Comparison of ENCODE assay signal across 19 mouse cellular contexts in the genomic region with DNA sequence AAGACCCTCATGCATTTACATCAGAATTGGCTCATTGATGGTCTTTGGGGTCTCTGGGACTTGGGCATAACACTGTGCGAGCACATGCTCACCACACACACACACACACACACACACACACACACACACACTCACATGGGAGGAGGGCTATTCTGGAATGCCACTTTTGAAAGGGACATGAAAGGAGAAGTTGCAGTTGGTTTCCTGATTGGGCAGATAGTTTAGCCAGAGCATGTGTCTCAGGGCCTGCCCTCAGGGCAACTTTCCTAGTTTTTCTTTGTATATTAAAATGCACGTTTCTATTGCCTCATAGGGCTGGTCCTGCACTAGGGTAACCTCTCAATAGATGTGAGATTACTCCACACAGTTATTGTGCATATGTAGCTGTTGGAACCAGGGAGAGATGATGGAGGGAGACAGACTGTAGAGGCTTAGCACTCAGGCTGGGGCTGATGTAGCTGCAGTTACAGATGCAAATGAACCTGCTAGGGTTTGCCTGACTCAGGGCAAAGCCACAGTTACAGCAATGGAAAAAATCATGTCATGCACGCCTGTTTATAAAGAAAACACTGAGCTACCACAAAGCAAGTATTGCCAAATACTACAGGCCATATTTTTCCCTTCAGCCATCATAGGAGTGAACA.
DNase-seq lines count a peak whose midpoint lies in the region; ATAC-seq and TF ChIP-seq lines count a peak whose summit lies in the region.
"Had no signal": no experiment of that assay in that cellular context is flagged by ENCODE, and none has a peak within 500 bp of the region (broad histone marks: within the 10 kb centered on the region; RNA-seq: fewer than 3 reads in every experiment).

No protein-coding gene starts in this region.

- ATAC-seq in embryonic facial prominence, embryonic 13.5 days (ENCODE audit: insufficient number of reproducible peaks, insufficient read depth, low FRiP score, low TSS enrichment, low read depth): no peak
- peak; percentile 23; the same call in 1 of the 2 replicates for ATAC-seq in lung, postnatal 0 days
- peak; percentile 80 for ATAC-seq in granulocyte monocyte progenitor cell, adult 5-6 weeks (replicated peaks; ENCODE audit: poor library complexity, severe bottlenecking)
- ATAC-seq in megakaryocyte progenitor cell, adult 5-6 weeks (replicated peaks; ENCODE audit: poor library complexity): peak; percentile 70
- ATAC-seq in activated CD4-positive, CD25-positive, alpha-beta regulatory T cell, adult 4 months: no peak
- no peak for ATAC-seq in forebrain, embryonic 15.5 days (replicated peaks)
- ATAC-seq: forebrain, embryonic 13.5 days; hindbrain, embryonic 16.5 days; inflammation-experienced regulatory T-cells, adult 6 months had no signal

- DNase-seq in embryonic facial prominence, embryonic 10.5 days (ENCODE audit: low spot score): no peak
- peak; percentile 30 for DNase-seq in lung, postnatal 0 days (ENCODE audit: low spot score)
- DNase-seq in lung, postnatal 25 days (ENCODE audit: low spot score): no peak
- DNase-seq: adrenal gland, adult 2 months; adrenal gland, postnatal 25 days; cerebellum, adult 18-20 months; cerebellum, postnatal 10 days; embryo, embryonic 11 days had no signal

- H3K9ac ChIP-seq in embryonic facial prominence, embryonic 13.5 days: no peak overlapping the region
- H3K9ac ChIP-seq in lung, postnatal 0 days (replicated peaks; ENCODE audit: low read depth): no peak overlapping the region
- no peak overlapping the region for H3K9ac ChIP-seq in forebrain, embryonic 15.5 days (replicated peaks)
- H3K9ac ChIP-seq: embryonic facial prominence, embryonic 12.5 days; forebrain, embryonic 13.5 days; heart, embryonic 12.5 days; hindbrain, embryonic 12.5 days had no signal

- no peak overlapping the region for H3K4me3 ChIP-seq in embryonic facial prominence, embryonic 13.5 days
- H3K4me3 ChIP-seq in embryonic facial prominence, embryonic 10.5 days: no peak overlapping the region
- H3K4me3 ChIP-seq in lung, postnatal 0 days (ENCODE audit: low read depth, low read length): no peak overlapping the region
- no peak overlapping the region for H3K4me3 ChIP-seq in forebrain, embryonic 15.5 days
- H3K4me3 ChIP-seq: embryonic facial prominence, embryonic 12.5 days; forebrain, embryonic 13.5 days; heart, embryonic 12.5 days; hindbrain, embryonic 12.5 days had no signal

- H3K27me3 ChIP-seq in embryonic facial prominence, embryonic 13.5 days: no peaks in the 10 kb centered on the region
- H3K27me3 ChIP-seq in embryonic facial prominence, embryonic 10.5 days (replicated peaks; ENCODE audit: low read depth, poor library complexity, severe bottlenecking): no peaks in the 10 kb centered on the region
- H3K27me3 ChIP-seq in lung, postnatal 0 days (replicated peaks; ENCODE audit: insufficient read depth, low read length): no peaks in the 10 kb centered on the region
- no peaks in the 10 kb centered on the region for H3K27me3 ChIP-seq in forebrain, embryonic 15.5 days
- H3K27me3 ChIP-seq: forebrain, embryonic 13.5 days; heart, embryonic 12.5 days; hindbrain, embryonic 12.5 days had no signal

- H3K4me2 ChIP-seq in embryonic facial prominence, embryonic 13.5 days: no peak overlapping the region
- H3K4me2 ChIP-seq in lung, postnatal 0 days (replicated peaks; ENCODE audit: low read depth, low read length): no peak overlapping the region
- H3K4me2 ChIP-seq in forebrain, embryonic 15.5 days (replicated peaks): no peak overlapping the region
- H3K4me2 ChIP-seq: embryonic facial prominence, embryonic 12.5 days; forebrain, embryonic 13.5 days; heart, embryonic 12.5 days; hindbrain, embryonic 12.5 days had no signal

- H3K4me1 ChIP-seq in embryonic facial prominence, embryonic 13.5 days: no peaks in the 10 kb centered on the region
- no peaks in the 10 kb centered on the region for H3K4me1 ChIP-seq in embryonic facial prominence, embryonic 10.5 days
- H3K4me1 ChIP-seq in lung, postnatal 0 days (ENCODE audit: insufficient read depth, low read depth, low read length): no peaks in the 10 kb centered on the region
- no peaks in the 10 kb centered on the region for H3K4me1 ChIP-seq in forebrain, embryonic 15.5 days
- H3K4me1 ChIP-seq: embryonic facial prominence, embryonic 12.5 days; forebrain, embryonic 13.5 days; heart, embryonic 12.5 days; hindbrain, embryonic 12.5 days had no signal

- TF ChIP-seq CTCF in lung, postnatal 0 days (IDR thresholded peaks at IDR 0.05): no peak

- no peaks in the 10 kb centered on the region for H3K36me3 ChIP-seq in embryonic facial prominence, embryonic 13.5 days
- H3K36me3 ChIP-seq in embryonic facial prominence, embryonic 10.5 days (replicated peaks): no peaks in the 10 kb centered on the region
- no peaks in the 10 kb centered on the region for H3K36me3 ChIP-seq in lung, postnatal 0 days (ENCODE audit: insufficient read depth, low read length)
- H3K36me3 ChIP-seq in forebrain, embryonic 15.5 days: no peaks in the 10 kb centered on the region
- H3K36me3 ChIP-seq: embryonic facial prominence, embryonic 12.5 days; heart, embryonic 12.5 days; hindbrain, embryonic 12.5 days had no signal

- 66% methylated on average over 3 of the region's 3 CpGs for WGBS in embryonic facial prominence, embryonic 13.5 days
- WGBS in embryonic facial prominence, embryonic 10.5 days: 79% methylated on average over 3 of the region's 3 CpGs
- WGBS in lung, postnatal 0 days: 61% methylated on average over 3 of the region's 3 CpGs
- WGBS in forebrain, embryonic 15.5 days: 57% methylated on average over 3 of the region's 3 CpGs

- H3K9me3 ChIP-seq in embryonic facial prominence, embryonic 13.5 days: no peaks in the 10 kb centered on the region
- H3K9me3 ChIP-seq in embryonic facial prominence, embryonic 10.5 days: no peaks in the 10 kb centered on the region
- H3K9me3 ChIP-seq in lung, postnatal 0 days (ENCODE audit: low read length): no peaks in the 10 kb centered on the region
- no peaks in the 10 kb centered on the region for H3K9me3 ChIP-seq in forebrain, embryonic 15.5 days
- H3K9me3 ChIP-seq: embryonic facial prominence, embryonic 12.5 days; forebrain, embryonic 13.5 days; heart, embryonic 12.5 days; hindbrain, embryonic 12.5 days had no signal

- TF ChIP-seq EP300 in lung, postnatal 0 days (IDR thresholded peaks at IDR 0.05): no peak

- 0 out of 2 replicates have a peak overlapping the region, but pooled peaks have one; percentile 16 for H3K27ac ChIP-seq in embryonic facial prominence, embryonic 13.5 days
- no peak overlapping the region for H3K27ac ChIP-seq in embryonic facial prominence, embryonic 10.5 days (replicated peaks)
- no peak overlapping the region for H3K27ac ChIP-seq in lung, postnatal 0 days (ENCODE audit: low read length)
- no peak overlapping the region for H3K27ac ChIP-seq in forebrain, embryonic 15.5 days (replicated peaks)
- H3K27ac ChIP-seq: embryonic facial prominence, embryonic 12.5 days; forebrain, embryonic 13.5 days; hindbrain, embryonic 12.5 days had no signal

Comparison
In these comparisons a context has a peak if more than half of its experiments do, and no peak if none do; other contexts are left out.
1. ATAC-seq: peak in lung, postnatal 0 days (single experiment), granulocyte monocyte progenitor cell, adult 5-6 weeks (single experiment) and megakaryocyte progenitor cell, adult 5-6 weeks (single experiment); none in embryonic facial prominence, embryonic 13.5 days (single experiment), activated CD4-positive, CD25-positive, alpha-beta regulatory T cell, adult 4 months (single experiment) and forebrain, embryonic 15.5 days (single experiment).